Comparison of ENCODE assay signal across 7 mouse cellular contexts in the genomic region with DNA sequence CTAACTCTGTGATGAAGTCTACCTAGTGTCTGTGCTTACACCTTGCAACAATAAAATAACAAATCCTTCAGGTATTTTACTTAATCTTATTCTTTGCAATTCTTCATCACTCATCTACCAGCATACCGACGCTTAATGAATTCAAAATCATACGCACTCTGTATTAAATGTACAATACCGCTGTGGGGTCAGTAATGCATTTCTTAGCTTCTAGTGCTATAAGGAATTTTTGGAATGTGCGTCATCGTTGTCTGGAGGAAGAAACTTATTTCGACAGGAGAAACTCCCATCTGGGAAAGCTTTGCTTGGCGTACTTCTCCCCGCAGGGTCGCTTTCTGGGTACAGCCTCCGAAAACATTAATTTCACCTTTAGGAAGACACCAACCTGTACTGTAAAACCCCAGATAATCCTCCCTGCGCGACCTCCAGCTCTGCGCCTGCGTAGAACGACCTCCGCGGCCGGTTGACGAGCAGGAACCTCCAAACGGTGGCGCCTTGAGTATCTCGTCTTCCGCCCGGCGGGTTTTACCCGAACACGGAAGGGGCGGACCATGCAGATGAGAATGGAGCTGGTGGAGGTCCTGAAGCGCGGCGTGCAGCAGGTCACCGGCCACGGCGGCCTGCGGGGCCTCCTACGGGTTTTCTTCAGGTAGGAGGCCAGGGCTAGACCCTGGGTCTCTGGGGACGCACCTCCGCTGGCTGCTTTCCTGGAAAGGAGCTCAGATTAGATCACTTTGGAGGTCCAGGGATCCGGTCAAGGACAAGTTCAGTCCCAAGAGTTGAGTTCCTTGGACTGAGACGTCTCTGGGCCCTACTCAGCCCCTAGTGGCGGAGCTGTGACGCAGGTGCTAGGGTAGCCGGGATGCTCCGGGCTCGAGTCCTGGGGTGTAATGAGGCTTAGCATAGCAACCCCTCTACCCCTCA. TPM values are rescaled to one million over a fixed set of nuclear protein-coding genes. Genes with fewer than 3 reads are reported as not detected.
DNase-seq lines count a peak whose midpoint lies in the region; ATAC-seq lines count a peak whose summit lies in the region.

TSS of gene Ndufa12 (plus strand) at position 239 of the 924 bp plus-strand sequence.

- peak; percentile 97 for DNase-seq in adrenal gland, adult 2 months
- DNase-seq in embryo, embryonic 11.5 days (ENCODE audit: low read depth, low spot score): peak; percentile 88
- peak; percentile 90 to 96 for DNase-seq in gastrocnemius, postnatal 36 days
- DNase-seq in left cerebral cortex, postnatal 25 days (ENCODE audit: low spot score in 2 of 2): peak; percentile 95 to 96
- DNase-seq in midbrain, embryonic 10.5 days (ENCODE audit: low spot score): peak; percentile 96
- peak; percentile 92 for DNase-seq in right cerebral cortex, postnatal 4 days

- peaks cover 10% of the 10 kb centered on the region for H3K36me3 ChIP-seq in intestine, embryonic 15.5 days
- H3K36me3 ChIP-seq in midbrain, embryonic 10.5 days: peaks cover 55% of the 10 kb centered on the region

- peak within 1 kb of the TSS; percentile 86 for H3K27ac ChIP-seq in intestine, embryonic 15.5 days
- H3K27ac ChIP-seq in midbrain, embryonic 10.5 days (replicated peaks): peak within 1 kb of the TSS; percentile 93

- H3K27me3 ChIP-seq in intestine, embryonic 15.5 days (replicated peaks): no peaks in the 10 kb centered on the region
- H3K27me3 ChIP-seq in midbrain, embryonic 10.5 days (ENCODE audit: low read depth, poor library complexity, severe bottlenecking): no peaks in the 10 kb centered on the region

- H3K9ac ChIP-seq in intestine, embryonic 15.5 days: peak within 1 kb of the TSS; percentile 93

- no peaks in the 10 kb centered on the region; the same call in 1 of the 2 replicates for H3K4me1 ChIP-seq in intestine, embryonic 15.5 days (replicated peaks)
- peaks cover 19% of the 10 kb centered on the region for H3K4me1 ChIP-seq in midbrain, embryonic 10.5 days

- H3K4me3 ChIP-seq in intestine, embryonic 15.5 days (replicated peaks): peak within 1 kb of the TSS; percentile 86
- H3K4me3 ChIP-seq in midbrain, embryonic 10.5 days: peak within 1 kb of the TSS; percentile 83

- H3K9me3 ChIP-seq in intestine, embryonic 15.5 days: no peaks in the 10 kb centered on the region
- no peaks in the 10 kb centered on the region for H3K9me3 ChIP-seq in midbrain, embryonic 10.5 days (replicated peaks)

- peak; percentile 98 for ATAC-seq in intestine, embryonic 15.5 days

- intact Hi-C loops in gastrocnemius, postnatal 36 days (cut with DNase I): no loop called here
- intact Hi-C loops in left cerebral cortex, postnatal 25 days (cut with DNase I): loop anchor here (2.0 to 5.0 kb wide), 2 partner anchors 50 to 161 kb away; partner anchors contain the start of genes Fgd6, Nr2c1 and Vezt

- WGBS in intestine, embryonic 15.5 days: under 1% methylated on average over 46 of the region's 46 CpGs
- 1% methylated on average over 46 of the region's 46 CpGs for WGBS in midbrain, embryonic 10.5 days

- peak within 1 kb of the TSS; percentile 77 for H3K4me2 ChIP-seq in intestine, embryonic 15.5 days (replicated peaks)

RNA-seq across cellular contexts. Expression of gene Ndufa12, which starts in this region (rescaled TPM):
- total RNA-seq in adrenal gland, adult 2 months (2021): 100 to 1,000 TPM; 406 to 525 TPM
- 18.2 and 24.4 TPM in 2 replicates for polyA plus RNA-seq in adrenal gland, adult 2 months (2012; rRNA removed)
- 100 to 1,000 TPM; 584 to 606 TPM for total RNA-seq in gastrocnemius, postnatal 36 days (2021)
- 409 and 413 TPM in 2 replicates for polyA plus RNA-seq in intestine, embryonic 15.5 days (2015; fragmentation: Nextera tagmentation; extraction: Ambion mirVana)
- total RNA-seq in left cerebral cortex, postnatal 25 days (2021): 100 to 1,000 TPM; 214 to 234 TPM
- 601 and 607 TPM in 2 replicates for polyA plus RNA-seq in midbrain, embryonic 10.5 days (2016; fragmentation: Nextera tagmentation; extraction: Ambion mirVana)

Comparison
In these comparisons a context has a peak if more than half of its experiments do, and no peak if none do; other contexts are left out.
1. Peak in every context shown above with its lines: DNase-seq, ATAC-seq, H3K4me3 ChIP-seq and H3K27ac ChIP-seq.
2. RNA of gene Ndufa12 (polyA plus RNA-seq): 601 to 607 TPM in midbrain, embryonic 10.5 days and 409 to 413 TPM in intestine, embryonic 15.5 days; 18.2 to 24.4 TPM in adrenal gland, adult 2 months; every median in the first group is over 10 times any median in the second.